Mouse (Mus musculus) CD8-positive naive resting alpha-beta T cell, adult 2 months (primary cell): ENCODE data around the gene Abhd2.

Experiments
- DNase-seq, 2 experiments: peaks; one replicate each; pipeline ENCODE4 v3.0.0; 2022; ENCODE audit warnings: low read depth in 2 of 2, low spot score in 2 of 2

Gene Abhd2

DNA sequence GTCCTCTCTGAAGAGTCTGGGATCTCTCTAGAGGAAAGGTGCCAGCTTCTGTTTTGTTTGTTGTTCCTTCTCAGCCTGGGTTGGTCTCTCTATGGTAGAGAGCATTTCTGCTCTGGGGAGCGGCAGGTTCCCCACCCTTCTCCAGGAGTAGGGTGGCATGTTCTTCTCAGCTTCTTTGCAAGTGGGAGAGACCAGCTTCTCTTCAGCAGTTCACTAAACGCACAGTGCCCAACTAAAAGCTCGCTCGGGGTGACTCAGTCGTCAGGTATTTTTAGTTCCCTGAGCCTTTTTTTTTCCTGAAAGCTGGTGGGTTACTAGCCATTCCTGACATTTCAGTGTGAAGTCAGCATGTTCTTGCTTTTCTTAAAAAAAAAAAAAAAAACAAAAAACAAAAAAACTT lies 15.4 kb downstream of the Abhd2 start:
- no peak for DNase-seq

DNA sequence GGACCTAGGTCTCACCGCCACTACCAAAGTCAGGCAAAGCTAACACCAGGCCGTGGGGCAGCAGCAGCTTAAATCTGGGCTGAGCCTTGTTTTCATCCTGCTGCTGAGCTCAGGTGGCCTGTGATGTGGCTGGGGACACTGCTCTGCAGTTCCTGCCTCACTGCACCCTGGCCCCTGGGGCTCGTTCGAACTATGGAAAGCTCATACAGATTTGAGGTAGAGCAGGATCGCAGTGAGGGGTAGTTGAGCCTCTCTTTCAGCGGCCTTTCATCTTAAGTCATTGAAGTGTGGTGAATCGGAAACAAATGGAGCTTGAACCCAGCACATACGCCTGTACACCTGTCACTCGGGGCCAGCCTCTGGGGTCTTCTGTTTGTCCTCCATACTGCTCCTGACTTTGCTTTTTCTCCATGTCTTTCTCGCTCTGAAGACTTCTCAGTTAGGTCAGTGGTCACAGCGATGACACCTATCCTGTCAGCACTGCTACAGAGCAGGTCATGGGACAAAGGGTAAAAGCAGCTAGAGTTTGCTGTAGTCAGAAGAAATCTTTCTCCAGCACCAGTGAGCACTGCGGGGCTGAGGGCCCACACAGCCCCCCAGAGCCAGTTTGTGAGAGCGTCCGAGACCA lies 20.7 kb downstream of the Abhd2 start:
- peak in 1 of 2 experiments; percentile 7 for DNase-seq

DNA sequence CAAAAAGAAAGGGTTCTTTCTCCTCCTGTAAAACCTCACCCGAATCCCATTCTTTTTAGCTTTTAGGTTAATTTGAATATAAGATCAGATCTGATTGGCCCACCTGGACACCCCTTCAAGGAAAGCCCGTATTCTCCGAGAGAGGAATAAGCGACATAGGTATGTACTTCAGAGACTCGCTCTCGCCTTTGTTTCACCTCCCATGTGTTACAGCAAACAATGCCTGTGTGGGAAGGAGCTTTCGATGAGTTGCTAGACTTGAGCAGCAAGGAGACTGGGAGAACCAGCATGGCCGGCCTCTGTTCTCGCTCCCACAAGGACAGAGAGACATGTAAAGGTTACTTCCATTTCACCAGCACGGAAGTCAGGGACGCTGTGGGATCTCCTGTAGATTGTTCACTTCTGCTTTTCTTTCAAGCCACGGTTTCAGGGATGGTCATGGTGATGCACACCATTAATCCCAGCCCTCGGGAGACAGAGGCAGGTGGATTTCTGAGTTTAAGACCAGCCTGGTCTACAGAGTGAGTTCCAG lies 21.5 kb downstream of the Abhd2 start:
- no peak for DNase-seq

DNA sequence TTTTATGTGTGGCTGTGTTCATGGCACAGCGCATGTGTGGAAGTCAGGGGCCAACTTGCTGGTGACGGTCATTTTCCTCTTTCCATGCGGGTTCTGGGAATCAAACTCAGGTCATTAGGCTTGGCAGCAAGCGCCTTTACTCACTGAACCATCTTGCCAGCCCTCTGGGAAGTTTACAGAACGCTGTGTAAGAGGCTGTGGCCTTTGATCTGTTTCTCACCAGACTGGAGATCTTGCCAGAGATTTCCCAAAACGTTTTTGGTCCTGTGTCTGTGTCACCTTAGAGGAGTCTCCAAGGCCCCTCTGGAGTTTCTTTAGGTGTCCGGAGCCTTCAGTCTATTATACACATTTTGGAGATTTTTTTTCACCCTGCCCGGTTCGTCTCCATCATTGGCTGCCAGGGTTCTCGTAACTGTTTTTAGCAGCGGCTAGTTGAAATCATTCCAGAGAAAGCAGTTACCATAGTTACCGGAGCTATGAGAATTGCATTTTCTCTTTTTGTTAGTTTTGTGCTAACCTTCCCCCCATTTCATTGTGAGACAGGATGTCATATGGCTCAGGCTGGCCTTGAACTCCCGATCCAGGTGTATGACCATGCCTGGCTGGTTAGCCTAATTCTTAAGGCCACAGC lies 22.3 kb downstream of the Abhd2 start:
- DNase-seq = no peak

DNA sequence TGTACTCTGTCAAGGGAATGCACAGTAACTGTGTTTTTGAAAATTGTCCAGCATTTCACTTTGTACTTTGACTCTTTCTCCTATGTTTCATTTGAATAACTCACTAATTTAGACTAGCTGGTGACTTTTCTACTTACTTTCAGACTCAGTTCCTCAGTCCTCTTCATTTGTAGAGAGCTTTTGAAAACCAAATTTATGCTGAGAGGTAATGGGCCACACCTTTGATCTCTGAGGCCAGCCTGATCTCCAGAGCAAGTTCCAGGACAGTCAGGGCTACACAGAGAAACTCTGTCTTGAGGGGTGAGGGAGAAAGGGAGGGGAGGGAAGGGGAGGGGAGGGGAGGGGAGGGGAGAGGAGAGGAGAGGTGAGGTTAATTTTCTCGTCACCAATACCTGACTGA lies 25.7 kb downstream of the Abhd2 start:
- no peak for DNase-seq

DNA sequence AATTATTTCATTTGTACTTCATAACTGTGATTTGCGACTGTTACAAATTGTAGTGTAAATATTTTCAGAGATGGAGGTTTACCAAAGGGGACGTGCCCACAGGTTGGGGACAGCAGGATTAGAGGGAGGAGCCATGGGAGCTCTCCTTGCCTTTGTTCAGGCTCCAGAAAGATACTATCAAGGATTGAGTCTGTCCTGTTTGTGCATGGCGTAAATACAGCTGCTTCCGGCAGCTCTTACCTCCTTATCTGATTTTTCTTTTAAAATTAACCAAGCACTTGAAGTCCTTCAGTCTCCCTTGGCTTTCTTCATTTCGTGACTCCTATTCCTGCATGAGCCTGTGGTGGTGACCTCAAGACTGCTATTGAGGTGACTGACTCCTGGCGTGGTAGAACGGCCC lies 26.5 kb downstream of the Abhd2 start:
- no peak for DNase-seq

DNA sequence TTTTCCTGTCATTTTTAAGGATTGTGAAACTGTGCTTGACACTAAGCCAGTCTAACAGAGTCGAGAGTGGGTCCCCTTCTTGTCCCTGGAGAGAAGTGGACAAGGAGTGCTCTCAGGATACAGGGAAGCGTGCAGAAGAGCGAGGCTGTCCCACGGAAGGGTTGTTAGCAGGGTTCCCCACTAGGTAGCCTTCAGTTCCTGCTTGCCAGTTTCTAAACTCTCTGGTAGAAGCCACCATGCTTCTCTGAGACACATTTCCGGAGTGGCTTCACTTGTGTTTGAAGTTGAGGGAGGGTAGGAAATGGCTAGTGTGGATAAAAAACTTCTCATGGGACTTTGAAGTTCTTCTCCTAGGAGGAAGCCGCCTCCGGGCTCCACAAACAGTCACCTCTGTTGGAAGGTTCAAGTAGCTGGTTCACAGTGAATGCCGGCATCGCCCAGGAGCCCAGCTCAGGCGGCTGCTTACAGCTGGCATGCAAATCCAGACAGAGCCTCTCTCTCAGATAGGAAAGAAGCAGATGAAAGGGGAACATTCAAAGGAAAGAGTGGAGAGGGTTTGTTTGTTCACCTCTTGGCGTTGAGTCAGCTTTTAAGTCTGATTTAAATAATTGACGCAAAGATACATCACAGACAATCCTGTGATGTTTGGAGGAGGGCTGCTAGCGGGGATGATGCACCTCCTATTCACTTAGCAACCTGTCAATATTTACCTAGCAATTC lies 27.6 kb downstream of the Abhd2 start:
- DNase-seq = peak; percentile 44 to 57

DNA sequence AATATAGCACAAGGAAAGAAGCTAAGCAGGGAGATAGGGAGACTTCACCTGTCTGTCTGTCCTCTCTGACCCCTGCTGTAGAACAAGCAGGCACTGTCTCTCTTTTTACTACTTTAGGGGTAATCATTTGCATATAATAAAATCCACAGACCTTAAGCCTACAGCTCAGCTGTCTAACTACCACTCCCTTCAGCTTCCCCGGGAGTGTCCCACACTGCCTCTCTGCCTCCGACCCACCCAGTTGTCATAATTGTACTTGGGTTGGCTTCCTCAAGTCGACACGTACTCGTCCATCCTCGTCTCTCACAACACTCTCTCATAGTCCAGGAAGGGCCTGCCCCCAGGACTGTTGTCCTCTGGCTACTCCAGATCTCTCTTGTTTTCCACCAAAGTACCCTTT lies 29.1 kb downstream of the Abhd2 start:
- DNase-seq = no peak

DNA sequence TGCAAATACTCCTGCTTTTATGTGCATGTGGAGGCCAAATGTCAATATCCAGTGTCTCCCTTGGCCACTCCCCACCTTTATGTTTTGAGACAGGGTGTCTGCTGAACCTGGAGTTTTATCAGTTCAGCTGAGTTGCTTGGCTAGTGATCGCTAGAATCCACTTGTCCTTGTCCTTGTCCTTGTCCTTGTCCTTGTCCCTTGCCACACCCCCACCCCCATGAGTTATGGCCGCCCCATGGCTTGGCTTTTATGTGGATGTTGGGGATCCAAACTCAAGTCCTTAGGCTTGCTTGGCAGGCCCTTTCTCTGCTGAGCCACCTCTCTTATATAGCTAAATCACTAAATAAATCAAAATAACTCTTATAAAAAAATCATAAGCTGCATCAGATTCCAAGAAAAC lies 29.6 kb downstream of the Abhd2 start:
- no peak for DNase-seq

DNA sequence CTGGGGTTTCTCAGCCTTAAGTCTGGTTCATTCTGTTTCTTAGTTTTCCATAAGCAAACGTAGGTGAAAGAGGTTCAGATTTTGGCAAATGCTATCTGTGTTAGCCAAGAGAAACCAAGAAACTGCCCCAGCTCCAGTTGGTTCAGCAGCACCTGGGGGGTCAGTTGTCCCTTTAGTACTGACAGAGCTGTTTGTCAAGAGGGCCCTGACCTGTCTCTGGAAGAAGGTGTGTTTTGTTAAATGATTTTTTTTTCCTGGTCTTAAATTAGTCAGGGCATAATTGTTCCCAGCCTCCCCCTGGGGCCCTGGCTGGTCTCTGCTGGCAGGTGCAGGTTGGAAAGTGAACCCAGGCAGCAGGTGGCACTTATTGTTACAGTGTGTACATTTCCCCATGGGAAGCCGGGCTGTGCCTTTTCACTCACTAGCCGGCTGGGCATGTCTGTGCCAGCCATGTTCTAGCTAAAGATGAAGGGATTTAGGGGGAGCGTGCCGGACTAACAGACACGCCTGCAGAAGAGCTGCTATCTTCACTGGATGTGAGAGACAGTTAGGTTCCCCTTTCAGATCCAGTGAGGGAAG lies 30.3 kb downstream of the Abhd2 start:
- no peak for DNase-seq

DNA sequence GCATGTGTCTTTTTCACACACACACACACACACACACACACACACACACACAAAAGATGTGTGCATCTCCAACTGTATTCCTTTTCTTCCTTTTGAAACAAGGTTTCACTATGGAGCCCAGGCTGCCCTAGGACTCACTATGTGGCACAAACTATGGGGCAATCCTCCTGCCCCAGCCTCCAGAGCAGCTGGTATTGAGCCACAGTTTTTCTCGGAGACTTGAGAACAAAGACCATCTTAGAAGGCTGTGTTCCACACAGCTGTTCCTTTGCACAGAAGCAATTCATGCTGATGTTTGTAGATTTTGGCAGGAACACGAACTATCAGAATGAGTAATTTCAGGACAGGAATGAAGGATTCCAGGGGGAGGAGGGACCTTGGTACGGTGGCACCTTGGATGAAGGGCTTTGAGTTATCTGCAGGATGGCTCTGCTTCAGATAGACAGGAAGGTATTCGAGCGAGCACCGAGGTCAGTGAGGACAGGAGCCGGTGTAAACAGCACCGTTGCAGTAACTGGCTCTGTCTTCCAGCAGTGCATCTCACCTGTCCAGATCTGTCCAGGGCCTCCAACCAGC lies 35.5 kb downstream of the Abhd2 start:
- no peak for DNase-seq

DNA sequence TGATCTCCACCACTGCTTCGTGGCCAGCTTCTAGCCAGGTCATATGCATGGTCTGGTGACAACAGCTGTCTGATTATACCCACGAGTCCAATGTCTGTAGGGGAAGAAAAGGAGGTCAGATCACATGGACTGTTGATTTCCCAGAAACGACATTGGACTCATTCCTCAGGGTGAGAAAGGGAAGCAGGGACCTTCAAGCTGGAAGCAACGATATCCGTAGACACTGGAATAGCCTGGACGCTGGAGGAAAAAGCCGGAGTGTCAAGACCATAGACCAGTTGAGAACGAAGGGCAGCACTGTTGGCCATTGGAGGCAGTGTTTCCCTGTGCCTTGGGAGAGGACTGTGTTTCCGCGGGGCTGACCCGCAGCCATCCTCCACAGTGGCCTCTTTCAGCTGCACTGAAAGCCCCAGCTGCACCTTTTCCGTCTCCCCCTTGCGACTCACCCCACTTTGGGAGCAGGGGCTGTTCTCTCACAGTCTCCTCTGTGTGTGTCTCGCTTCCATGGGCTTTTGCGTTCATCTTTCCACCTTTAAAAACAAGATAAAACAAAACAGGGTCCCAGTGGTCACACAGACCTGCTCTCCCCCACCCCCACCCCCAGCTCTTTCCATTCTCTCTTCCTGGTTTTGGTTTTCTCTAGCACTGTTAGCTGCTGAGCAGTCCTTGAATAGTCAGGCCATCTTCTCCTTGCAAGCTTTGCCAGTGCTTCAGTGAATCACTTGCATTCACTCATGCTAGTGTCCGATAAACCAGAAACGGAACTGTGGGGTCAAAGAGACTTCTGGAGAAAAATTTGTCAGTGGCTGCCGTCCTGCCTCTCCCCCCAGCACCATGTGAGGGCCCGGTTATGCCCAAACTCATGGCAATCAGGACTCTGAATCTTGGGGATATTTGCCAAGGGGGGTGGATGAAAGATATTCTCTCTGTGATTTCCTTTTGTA lies 36.5 kb downstream of the Abhd2 start:
- no peak for DNase-seq

DNA sequence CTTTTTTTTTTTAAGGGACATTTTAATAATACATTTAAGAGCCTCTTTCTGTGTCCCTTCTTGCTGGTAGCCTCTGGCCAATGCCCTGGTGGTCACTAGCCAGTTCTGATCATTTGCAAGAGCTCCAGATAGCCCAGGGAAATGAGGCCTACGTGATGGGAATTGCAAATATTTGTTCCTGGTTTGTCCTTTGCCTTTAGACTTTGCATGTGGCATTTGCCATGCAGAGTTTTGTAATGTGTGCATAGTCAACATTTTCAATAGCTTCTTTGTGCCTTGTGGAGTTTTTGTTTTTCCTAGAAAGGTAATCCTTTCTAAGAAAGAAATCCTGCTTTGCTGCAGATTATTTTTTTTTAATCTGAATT lies 37.2 kb downstream of the Abhd2 start:
- DNase-seq = no peak

DNA sequence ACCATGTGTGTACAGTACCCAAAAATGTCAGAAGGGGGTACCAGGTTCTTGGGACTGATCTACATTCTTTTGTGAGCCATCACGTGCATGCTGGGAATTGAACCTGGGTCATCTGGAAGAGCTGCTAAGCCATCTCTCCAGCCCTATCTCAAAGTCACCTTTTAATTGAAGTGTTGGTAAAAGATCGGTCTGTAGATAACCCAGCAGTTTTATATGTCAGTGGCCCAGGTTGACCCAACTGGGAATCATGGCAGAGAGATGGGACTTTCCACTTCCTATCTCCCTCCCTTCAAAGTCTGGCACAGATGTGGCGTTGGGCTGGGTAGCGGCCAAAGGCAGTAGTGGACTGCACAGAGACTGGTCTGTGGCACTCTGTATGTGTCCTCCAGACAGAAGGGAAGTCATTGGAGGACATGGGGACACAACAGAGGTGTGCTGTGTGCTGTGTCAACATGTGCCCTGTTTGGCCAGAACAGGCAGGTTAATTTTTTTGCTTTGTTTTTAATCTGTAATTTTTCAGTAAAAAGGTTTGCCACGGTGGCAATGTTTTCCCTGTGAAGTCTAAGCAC lies 38.5 kb downstream of the Abhd2 start:
- DNase-seq = no peak

DNA sequence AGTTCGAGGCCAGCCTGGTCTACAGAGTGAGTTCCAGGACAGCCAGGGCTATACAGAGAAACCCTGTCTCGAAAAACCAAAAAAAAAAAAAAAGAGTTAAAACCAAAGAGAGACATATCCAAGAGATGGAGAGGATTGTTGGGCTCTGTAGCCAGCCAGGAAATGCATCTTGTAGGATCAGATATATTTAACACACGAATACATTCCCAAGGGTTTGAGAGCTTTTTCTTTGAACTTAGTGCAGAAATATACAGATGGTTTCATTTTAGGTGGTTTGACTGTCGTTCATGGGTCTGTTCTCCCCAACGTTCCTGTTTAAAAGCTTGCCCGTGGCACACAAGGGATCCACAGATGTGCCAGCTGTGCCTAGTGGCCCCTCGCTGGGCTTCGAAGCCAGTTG lies 39.2 kb downstream of the Abhd2 start:
- DNase-seq = no peak

DNA sequence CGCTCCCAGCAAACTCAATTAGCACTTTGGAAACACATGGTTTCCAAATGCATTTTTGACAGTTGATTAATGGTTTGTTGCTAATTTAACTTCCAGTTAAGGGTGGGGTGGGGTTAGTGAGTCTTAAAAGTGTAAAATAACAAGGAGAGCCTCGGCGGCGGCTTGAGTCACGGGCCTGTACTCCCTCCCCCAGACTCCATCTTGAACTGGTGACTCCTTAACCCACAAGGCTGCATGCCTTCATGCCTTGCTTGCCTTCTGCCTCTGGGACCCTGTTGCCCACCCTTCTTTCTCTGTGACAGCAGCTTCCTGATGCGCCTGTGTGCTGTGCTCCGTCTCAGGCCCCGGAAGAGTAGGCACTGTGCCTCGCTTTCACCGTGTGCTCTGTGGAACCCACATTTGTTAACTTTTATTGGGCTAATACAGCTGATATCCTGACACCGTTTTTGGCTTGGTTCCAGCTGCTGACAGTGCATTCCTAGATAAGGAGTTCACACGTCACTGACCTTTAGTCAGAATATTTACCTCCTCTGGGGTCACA lies 40.6 kb downstream of the Abhd2 start:
- no peak for DNase-seq

DNA sequence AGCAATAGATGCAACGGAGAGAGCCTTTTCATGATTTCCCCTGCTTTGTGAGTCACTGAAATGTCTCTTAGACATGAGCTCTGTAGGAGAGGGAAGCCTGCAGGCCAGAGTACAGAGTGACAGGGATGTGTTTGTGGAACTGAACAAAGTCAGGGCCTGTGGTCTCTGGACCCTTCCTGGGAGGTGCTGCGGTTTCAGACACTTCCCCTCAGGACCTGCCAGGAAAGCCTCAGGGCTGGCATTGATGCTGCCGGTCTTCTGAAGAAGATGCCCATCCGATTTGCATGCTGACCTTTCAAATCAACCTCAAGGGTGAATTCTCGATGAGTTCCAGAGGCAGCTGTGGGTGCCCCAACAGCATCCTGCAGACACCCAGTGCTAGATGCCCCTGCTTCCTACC lies 41.5 kb downstream of the Abhd2 start:
- DNase-seq = no peak

DNA sequence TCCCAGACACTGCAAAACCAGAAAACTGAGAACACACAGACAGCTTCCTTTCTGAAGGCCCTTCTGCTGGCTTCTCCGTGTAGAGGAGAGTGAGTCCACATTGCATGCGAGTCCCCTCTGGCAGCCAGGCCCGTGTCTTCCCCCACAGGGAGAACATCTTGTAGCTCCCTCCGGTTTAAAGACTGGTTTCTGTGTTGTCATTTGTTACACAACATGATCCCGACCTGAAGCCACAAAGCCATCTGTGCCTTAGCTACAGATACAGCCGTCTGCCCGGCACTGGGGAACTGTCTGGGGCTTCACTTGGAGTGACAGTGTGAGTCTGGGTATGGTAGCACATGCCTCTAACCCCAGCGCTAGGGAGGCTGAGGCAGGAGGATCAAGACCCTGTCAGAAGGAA lies 42.1 kb downstream of the Abhd2 start:
- DNase-seq = no peak

DNA sequence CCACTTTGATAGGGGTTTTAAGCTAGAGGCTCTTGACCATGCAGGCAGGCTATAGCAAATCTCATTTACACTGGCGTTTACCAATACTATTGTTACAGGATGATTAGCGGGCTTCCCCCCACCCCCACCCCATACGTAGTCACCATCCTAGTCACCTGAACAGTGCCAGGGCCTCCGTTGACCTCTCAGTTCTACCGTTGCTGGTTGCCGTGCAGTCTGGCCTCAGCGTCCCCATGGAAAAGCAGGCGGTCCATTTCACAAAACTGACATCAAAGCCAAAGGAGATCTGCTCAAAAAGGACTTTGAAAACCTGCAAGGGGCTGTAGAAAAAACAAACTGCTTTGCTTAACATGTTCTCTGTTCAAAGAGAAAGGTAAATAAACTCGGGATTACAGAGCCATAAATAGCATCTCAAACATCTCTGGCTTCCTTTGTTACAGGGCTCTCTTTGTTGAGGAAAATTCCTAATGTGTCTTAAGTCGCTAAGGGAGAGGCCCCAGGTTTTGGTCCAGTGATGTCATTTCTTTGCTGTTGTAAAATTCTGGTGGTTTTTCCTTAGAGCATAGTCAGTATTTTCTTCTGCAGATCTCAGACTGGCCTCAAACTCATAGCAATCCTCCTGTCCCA lies 43.2 kb downstream of the Abhd2 start:
- no peak for DNase-seq

DNA sequence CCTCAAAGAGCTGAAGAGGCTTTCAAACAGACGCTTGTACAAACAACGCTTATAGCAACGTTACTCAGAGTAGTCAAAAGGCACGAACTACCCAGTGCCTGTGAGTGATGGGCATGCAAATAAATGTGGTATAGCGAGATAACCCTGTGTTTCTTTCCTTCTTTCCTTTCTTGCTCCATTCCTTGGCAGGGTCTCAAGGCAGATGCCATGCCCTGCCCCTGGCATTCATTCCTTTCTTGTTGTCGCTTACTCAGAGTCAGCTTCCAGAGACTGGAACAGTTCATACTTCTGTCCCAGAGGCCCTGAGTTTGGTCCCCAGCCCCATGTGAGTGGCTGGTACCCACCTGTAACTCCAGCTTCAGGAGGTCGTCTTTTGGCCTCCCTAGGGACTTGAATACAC lies 44.6 kb downstream of the Abhd2 start:
- no peak for DNase-seq
